Mouse (Mus musculus) kidney, postnatal 14 days (tissue): Measurements from ENCODE around the gene Ugt1a6b.
"Not testable (repeated sequence)": the region's sequence is repeated elsewhere in the genome, so short reads cannot be mapped to it uniquely, and the experiment has no call there.

ENCODE experiments used
- DNase-seq: peaks from one replicate; pipeline ENCODE4 v3.0.0; 2022; ENCODE audit warnings: mixed read lengths

Ugt1a6b gene

GRCm38 (mm10) chr1:88121521-88121920 lies 18.5 kb downstream of the Ugt1a6b start:
- DNase-seq = peak; percentile 56

GRCm38 (mm10) chr1:88125827-88126360 lies 22.8 kb downstream of the Ugt1a6b start:
- DNase-seq = peak; percentile 27

- not testable (repeated sequence) for DNase-seq
Measured at GRCm38 (mm10) chr1:88129091-88129490, 26.0 kb downstream of the Ugt1a6b start.

- not testable (repeated sequence) for DNase-seq
Measured at GRCm38 (mm10) chr1:88130223-88130622, 27.2 kb downstream of the Ugt1a6b start.

GRCm38 (mm10) chr1:88133908-88134456 lies 30.9 kb downstream of the Ugt1a6b start:
- DNase-seq = peak; percentile 12

GRCm38 (mm10) chr1:88134457-88135011 lies 31.5 kb downstream of the Ugt1a6b start, which contains the start of gene Ugt1a6a:
Gene Ugt1a6a, plus strand, starts transcription at chr1:88134809.
- peak; percentile 48 for DNase-seq

- not testable (repeated sequence) for DNase-seq
Measured at GRCm38 (mm10) chr1:88135229-88135904, 32.3 kb downstream of the Ugt1a6b start.

- peak; percentile 11 for DNase-seq
Measured at GRCm38 (mm10) chr1:88136646-88137045, 33.6 kb downstream of the Ugt1a6b start.

- no peak for DNase-seq
Measured at GRCm38 (mm10) chr1:88137264-88137663, 34.2 kb downstream of the Ugt1a6b start.

GRCm38 (mm10) chr1:88138145-88138544 lies 35.1 kb downstream of the Ugt1a6b start:
- DNase-seq = no peak

GRCm38 (mm10) chr1:88140492-88140891 lies 37.4 kb downstream of the Ugt1a6b start:
- peak; percentile 80 for DNase-seq

- DNase-seq = peak; percentile 63
Measured at GRCm38 (mm10) chr1:88143966-88144675, 41.1 kb downstream of the Ugt1a6b start.

- peak; percentile 32 for DNase-seq
Measured at GRCm38 (mm10) chr1:88145278-88145677, 42.2 kb downstream of the Ugt1a6b start.

GRCm38 (mm10) chr1:88150133-88150532 lies 47.1 kb downstream of the Ugt1a6b start:
- peak; percentile 22 for DNase-seq

- DNase-seq = no peak
Measured at GRCm38 (mm10) chr1:88158430-88158829, 55.4 kb downstream of the Ugt1a6b start.

- no peak for DNase-seq
Measured at GRCm38 (mm10) chr1:88165711-88166110, 62.7 kb downstream of the Ugt1a6b start, which contains the start of gene Ugt1a5. Gene Ugt1a5, plus strand, starts transcription at chr1:88166012.

GRCm38 (mm10) chr1:88172190-88172589 lies 69.1 kb downstream of the Ugt1a6b start:
- not testable (repeated sequence) for DNase-seq

- DNase-seq = no peak
Measured at GRCm38 (mm10) chr1:88179657-88180056, 76.6 kb downstream of the Ugt1a6b start.

- DNase-seq = no peak
Measured at GRCm38 (mm10) chr1:88186325-88186935, 83.4 kb downstream of the Ugt1a6b start.

GRCm38 (mm10) chr1:88192136-88192535 lies 89.1 kb downstream of the Ugt1a6b start:
- no peak for DNase-seq

GRCm38 (mm10) chr1:88195687-88196086 lies 92.6 kb downstream of the Ugt1a6b start:
- DNase-seq = peak; percentile 81

GRCm38 (mm10) chr1:88197443-88197842 lies 94.4 kb downstream of the Ugt1a6b start:
- DNase-seq = no peak

GRCm38 (mm10) chr1:88199996-88200395 lies 96.9 kb downstream of the Ugt1a6b start:
- DNase-seq = no peak
